Mouse (Mus musculus): Measurements from ENCODE around the gene Hoxc9. TPM values are rescaled to one million over a fixed set of nuclear protein-coding genes. Genes with fewer than 3 reads are reported as not detected.

Hoxc9 gene
- total and polyA plus RNA-seq, 3 experiments, result 0.12 to 0.26 TPM; not detected in 1

DNA sequence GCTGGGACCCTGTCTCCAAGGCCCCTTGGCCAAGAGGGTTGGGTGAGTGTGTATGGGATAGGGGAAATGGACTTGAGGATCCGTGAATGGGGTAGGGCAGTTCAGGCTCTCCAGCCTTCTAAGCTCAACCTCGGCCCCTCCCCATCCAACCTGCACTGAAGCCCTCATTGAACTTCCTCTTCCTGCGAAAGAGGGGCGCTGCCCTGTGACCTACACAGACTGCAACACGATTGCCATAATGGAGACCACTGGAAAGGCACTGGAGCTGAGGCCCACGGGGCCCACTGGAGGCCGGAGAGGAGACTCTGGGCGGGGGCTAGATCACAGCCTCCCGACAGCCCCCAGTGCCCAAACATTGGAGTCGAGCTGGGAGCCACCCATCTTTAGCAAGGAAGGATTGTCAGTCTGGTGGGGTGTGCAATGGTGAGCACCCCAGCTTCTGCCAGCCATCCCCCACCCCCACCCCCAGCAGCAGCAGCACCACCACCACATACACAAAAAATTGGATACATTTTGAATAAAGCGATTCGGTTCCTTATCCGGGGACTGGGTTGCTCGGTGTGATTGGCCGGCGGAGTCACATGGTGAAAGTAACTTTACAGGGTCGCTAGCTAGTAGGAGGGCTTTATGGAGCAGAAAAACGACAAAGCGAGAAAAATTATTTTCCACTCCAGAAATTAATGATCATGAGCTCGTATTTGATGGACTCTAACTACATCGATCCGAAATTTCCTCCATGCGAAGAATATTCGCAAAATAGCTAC, 58.0 kb downstream of the Hoxc9 start:
- Histone ChIP-seq H3K36me3 (replicated peaks in 1 of 2; ENCODE audit: control insufficient read depth in 1 of 2, insufficient read depth in 1 of 2, low read length in 1 of 2) (peaks cover 0 to 17% of the 10 kb centered on the region in 2 experiments), H3K4me2 (ENCODE audit: insufficient read depth, low read depth, poor library complexity, severe bottlenecking) (peak overlapping the region; percentile 72), H3K9ac (ENCODE audit: insufficient read depth, low read depth) (peak overlapping the region; percentile 90), H3K9me3 (replicated peaks; ENCODE audit: low read length) (no peaks in the 10 kb centered on the region), H3K4me3 (replicated peaks in 1 of 3; ENCODE audit: low read depth in 2 of 3, low read length in 2 of 3, poor library complexity in 1 of 3) (peak overlapping the region; percentile 81 to 100 (median 85)), H3K27me3 (replicated peaks) (no peaks in the 10 kb centered on the region), H3K27ac (ENCODE audit: insufficient read depth, low read depth) (peak overlapping the region; percentile 25), H3K79me2 (replicated peaks; ENCODE audit: control insufficient read depth, extremely low read depth, insufficient read depth, poor library complexity, severe bottlenecking) (peaks cover 5% of the 10 kb centered on the region), H3K4me1 (ENCODE audit: control insufficient read depth in 1 of 2, insufficient read depth in 2 of 2) (peaks cover 0 to 58% of the 10 kb centered on the region in 2 experiments; a peak in 2 of 4 replicates)
- in situ Hi-C loops (cut with MboI; ENCODE audit: low pct_ligation_motif_present, low pct_unique_long_range_greater_than_20kb, low sequenced_read_pairs), result no loop called here
- peak; percentile 77 for DNase-seq (ENCODE audit: extremely low read depth)
- dilution Hi-C loops (cut with MboI; ENCODE audit: extremely low pct_ligation_motif_present, extremely low pct_unique_long_range_greater_than_20kb, low sequenced_read_pairs), result no loop called here
- TF ChIP-seq ETS1 (conservative IDR thresholded peaks at IDR 0.05; ENCODE audit: low read depth, low read length) (no peak), IRF4 (IDR thresholded peaks at IDR 0.05; ENCODE audit: low read depth, low read length) (peak; percentile 9; the same call in 1 of the 2 replicates), TBP (conservative IDR thresholded peaks at IDR 0.05; ENCODE audit: low read depth, low read length) (peak; percentile 82), USF2 (conservative IDR thresholded peaks at IDR 0.05; ENCODE audit: low read depth, low read length) (peak; percentile 84), HCFC1 (IDR thresholded peaks at IDR 0.05; ENCODE audit: low read depth, low read length) (peak; percentile 25; the same call in 1 of the 2 replicates), RAD21 (IDR thresholded peaks at IDR 0.05; ENCODE audit: low read depth, low read length) (no peak), SIN3A (IDR thresholded peaks at IDR 0.05; ENCODE audit: low read length) (peak; percentile 65; the same call in 1 of the 2 replicates), TCF12 (IDR thresholded peaks at IDR 0.05; ENCODE audit: low read depth, low read length) (0 out of 2 replicates have a peak, but pooled peaks have one; percentile 32), CHD2 (IDR thresholded peaks at IDR 0.05; ENCODE audit: low read length) (no peak), POLR2A (IDR thresholded peaks at IDR 0.05; ENCODE audit: low read depth, low read length) (peak; percentile 81), USF1 (IDR thresholded peaks at IDR 0.05; ENCODE audit: low read depth, low read length) (peak; percentile 90), MAX (IDR thresholded peaks at IDR 0.05; ENCODE audit: low read length) (peak; percentile 68; the same call in 1 of the 2 replicates), ELF1 (IDR thresholded peaks at IDR 0.05; ENCODE audit: low read depth, low read length) (peak; percentile 63)

Other genes starting within 250 kb of the Hoxc9 start
- not detected in 2 replicates for gene Hoxc13, start 55.3 kb upstream of the Hoxc9 start, total RNA-seq (2012; rRNA removed)
- not detected in 2 replicates for gene Hoxc13, start 55.3 kb upstream of the Hoxc9 start, total RNA-seq (2014; rRNA removed)
- gene Hoxc13, start 55.3 kb upstream of the Hoxc9 start, polyA plus RNA-seq (2012; ENCODE audit: insufficient read length, low read depth), result not detected in 2 replicates
- not detected in 2 replicates for gene Hoxc12, start 39.7 kb upstream of the Hoxc9 start, total RNA-seq (2012; rRNA removed)
- gene Hoxc12, start 39.7 kb upstream of the Hoxc9 start, total RNA-seq (2014; rRNA removed), result not detected in 2 replicates
- gene Hoxc12, start 39.7 kb upstream of the Hoxc9 start, polyA plus RNA-seq (2012; ENCODE audit: insufficient read length, low read depth), result not detected in 2 replicates
- gene Hoxc11, start 22.0 kb upstream of the Hoxc9 start, total RNA-seq (2012; rRNA removed), result not detected in 2 replicates
- not detected in 2 replicates for gene Hoxc11, start 22.0 kb upstream of the Hoxc9 start, total RNA-seq (2014; rRNA removed)
- not detected in 2 replicates for gene Hoxc11, start 22.0 kb upstream of the Hoxc9 start, polyA plus RNA-seq (2012; ENCODE audit: insufficient read length, low read depth)
- gene Hoxc10, start 9.6 kb upstream of the Hoxc9 start, total RNA-seq (2012; rRNA removed), result not detected in 2 replicates
- not detected in 2 replicates for gene Hoxc10, start 9.6 kb upstream of the Hoxc9 start, total RNA-seq (2014; rRNA removed)
- 0.11 and 0.12 TPM in 2 replicates for gene Hoxc10, start 9.6 kb upstream of the Hoxc9 start, polyA plus RNA-seq (2012; ENCODE audit: insufficient read length, low read depth)
- not detected in 2 replicates for gene Hoxc5, start 9.0 kb upstream of the Hoxc9 start, total RNA-seq (2012; rRNA removed)
- gene Hoxc5, start 9.0 kb upstream of the Hoxc9 start, total RNA-seq (2014; rRNA removed), result 0.15 TPM in 1 of 2 replicates, not detected in the other
- 0.16 and 0.22 TPM in 2 replicates for gene Hoxc5, start 9.0 kb upstream of the Hoxc9 start, polyA plus RNA-seq (2012; ENCODE audit: insufficient read length, low read depth)
- gene Hoxc8, start 14.2 kb downstream of the Hoxc9 start, total RNA-seq (2012; rRNA removed), result not detected in 2 replicates
- not detected in 2 replicates for gene Hoxc8, start 14.2 kb downstream of the Hoxc9 start, total RNA-seq (2014; rRNA removed)
- gene Hoxc8, start 14.2 kb downstream of the Hoxc9 start, polyA plus RNA-seq (2012; ENCODE audit: insufficient read length, low read depth), result not detected in 2 replicates
- gene Hoxc6, start 21.8 kb downstream of the Hoxc9 start, total RNA-seq (2012; rRNA removed), result 0.42 and 0.76 TPM in 2 replicates
- 0.59 and 0.79 TPM in 2 replicates for gene Hoxc6, start 21.8 kb downstream of the Hoxc9 start, total RNA-seq (2014; rRNA removed)
- gene Hoxc6, start 21.8 kb downstream of the Hoxc9 start, polyA plus RNA-seq (2012; ENCODE audit: insufficient read length, low read depth), result 2.9 and 4.5 TPM in 2 replicates
- 5.7 and 7.8 TPM in 2 replicates for gene Hoxc4, start 42.5 kb downstream of the Hoxc9 start, total RNA-seq (2012; rRNA removed)
- 8.6 and 10.4 TPM in 2 replicates for gene Hoxc4, start 42.5 kb downstream of the Hoxc9 start, total RNA-seq (2014; rRNA removed)
- 31.7 and 37.0 TPM in 2 replicates for gene Hoxc4, start 42.5 kb downstream of the Hoxc9 start, polyA plus RNA-seq (2012; ENCODE audit: insufficient read length, low read depth)
- gene Smug1, start 190.7 kb downstream of the Hoxc9 start, total RNA-seq (2012; rRNA removed), result 7.3 and 7.8 TPM in 2 replicates
- gene Smug1, start 190.7 kb downstream of the Hoxc9 start, total RNA-seq (2014; rRNA removed), result 9.5 and 9.8 TPM in 2 replicates
- gene Smug1, start 190.7 kb downstream of the Hoxc9 start, polyA plus RNA-seq (2012; ENCODE audit: insufficient read length, low read depth), result 6.1 and 7.3 TPM in 2 replicates

Data from CH12.LX (cell line).